Mouse (Mus musculus) liver, embryonic 11.5 days (tissue): ENCODE data around the gene Ppp1r3d. TPM values are rescaled to one million over a fixed set of nuclear protein-coding genes. Genes with fewer than 3 reads are reported as not detected.

Experiments
- ATAC-seq: fragments of 200-750 bp; cut with Nextera tagmentation; replicated peaks from 2 replicates; pipeline ENCODE4 v1.8.0; 2017; ENCODE audit warnings: moderate number of reproducible peaks, mild to moderate bottlenecking, moderate TSS enrichment, moderate library complexity; ENCODE audit not compliant: low FRiP score
- DNase-seq: peaks from one replicate; pipeline ENCODE4 v3.0.0-alpha.2; 2017; ENCODE audit warnings: low spot score
- H3K27ac ChIP-seq: fragments of 300-500 bp; sonication (generic); 2 replicates; pipeline ENCODE4 v1.5.1; 2014; ENCODE audit warnings: mild to moderate bottlenecking, low read depth, low read length, control low read depth
- H3K27me3 ChIP-seq: fragments of 300-500 bp; sonication (generic); replicated peaks from 2 replicates; pipeline ENCODE4 v1.6.1; 2014; ENCODE audit warnings: low read length, mixed read lengths; ENCODE audit not compliant: control insufficient read depth, insufficient read depth
- H3K36me3 ChIP-seq: fragments of 300-500 bp; sonication (generic); 2 replicates; pipeline ENCODE4 v1.6.1; 2014; ENCODE audit warnings: mild to moderate bottlenecking, low read length, moderate library complexity, mixed read lengths; ENCODE audit not compliant: control insufficient read depth, insufficient read depth
- H3K4me1 ChIP-seq: fragments of 300-500 bp; sonication (generic); replicated peaks from 2 replicates; pipeline ENCODE4 v1.6.1; 2014; ENCODE audit warnings: low read length, mixed read lengths; ENCODE audit not compliant: control insufficient read depth, insufficient read depth
- H3K4me2 ChIP-seq: fragments of 300-500 bp; sonication (generic); 2 replicates; pipeline ENCODE4 v1.6.1; 2014; ENCODE audit warnings: mild to moderate bottlenecking, control low read depth, moderate library complexity
- H3K4me3 ChIP-seq: fragments of 300-500 bp; sonication (generic); 2 replicates; pipeline ENCODE4 v1.5.1; 2014; ENCODE audit warnings: low read depth, low read length, control low read depth
- H3K9ac ChIP-seq: fragments of 300-500 bp; sonication (generic); 2 replicates; pipeline ENCODE4 v1.6.1; 2014; ENCODE audit warnings: low read depth, low read length, control low read depth
- H3K9me3 ChIP-seq: fragments of 300-500 bp; sonication (generic); 2 replicates; pipeline ENCODE4 v1.6.1; 2016; ENCODE audit warnings: low read length, inconsistent platforms, mixed read lengths; ENCODE audit not compliant: control insufficient read depth
- WGBS: fragments of 180-500 bp; shearing (Covaris S2); extraction: QIAGEN DNeasy Blood & Tissue Kit; methylation state at CpG from one replicate; pipeline ENCODE4 v1.1.7; 2014; 5-methylcytosine and 5-hydroxymethylcytosine counted together
- polyA plus RNA-seq: library from polyadenylated mRNA; unstranded; fragments of >200 nt; fragmentation: Nextera tagmentation; extraction: Ambion mirVana; gene quantifications from 2 replicates; pipeline ENCODE4 v1.2.1, GENCODE M21; 2014

The Ppp1r3d gene
- polyA plus RNA-seq, 1 experiment from 2014 or later, result 2.0 TPM

DNA sequence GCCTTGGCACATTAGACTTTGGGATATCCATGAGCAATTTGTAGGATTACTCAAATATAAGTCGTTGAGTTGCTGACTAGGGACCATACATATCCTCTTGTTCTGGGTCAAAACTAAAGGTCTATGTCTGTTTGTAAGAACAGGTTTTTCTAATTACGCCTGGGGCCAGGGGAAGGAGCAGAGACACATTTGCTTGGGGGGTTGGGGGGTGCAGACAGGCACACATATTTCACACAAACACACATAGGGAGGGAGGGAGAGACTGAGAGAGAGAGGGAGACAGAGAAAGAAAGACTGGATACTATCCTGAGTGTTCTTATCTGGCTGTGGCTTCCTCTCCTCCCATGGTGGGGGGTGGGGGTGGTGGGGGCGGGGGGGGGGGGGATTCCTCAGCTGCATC, 7.9 kb upstream of the Ppp1r3d start:
- Histone ChIP-seq H3K4me1 (no peaks in the 10 kb centered on the region; the same call in 1 of the 2 replicates), H3K4me3 (no peak overlapping the region), H3K27me3 (no peaks in the 10 kb centered on the region), H3K36me3 (peaks cover 4% of the 10 kb centered on the region; the same call in 1 of the 2 replicates), H3K4me2 (no peak overlapping the region), H3K9ac (no peak overlapping the region), H3K9me3 (no peaks in the 10 kb centered on the region), H3K27ac (0 out of 2 replicates have a peak overlapping the region, but pooled peaks have one; percentile 38)
- ATAC-seq, result no peak; the same call in 1 of the 2 replicates
- WGBS, result 21% methylated on average over 3 of the region's 3 CpGs
- peak; percentile 30 for DNase-seq

DNA sequence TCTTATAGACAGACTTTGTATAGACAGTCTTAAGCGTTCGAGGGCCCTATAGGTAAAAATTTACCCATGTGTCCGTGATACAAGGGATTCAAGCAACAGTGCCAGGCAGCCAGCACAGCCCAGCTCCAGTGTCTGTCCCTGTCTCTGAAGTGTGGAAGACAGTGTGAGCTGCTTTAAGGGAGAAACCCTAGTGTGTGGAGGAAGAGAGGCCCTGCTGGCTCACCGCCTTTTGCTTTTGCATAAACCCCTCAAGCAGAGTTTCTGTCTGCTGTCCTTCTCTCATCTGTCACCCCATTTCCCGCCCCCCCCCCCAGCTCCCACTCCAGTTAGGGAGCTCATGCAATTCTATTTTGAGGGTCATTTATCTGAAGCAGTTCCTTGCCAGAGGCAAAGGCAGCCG, 7.3 kb upstream of the Ppp1r3d start:
- Histone ChIP-seq H3K9me3 (no peaks in the 10 kb centered on the region), H3K4me3 (no peak overlapping the region), H3K4me1 (no peaks in the 10 kb centered on the region; the same call in 1 of the 2 replicates), H3K9ac (no peak overlapping the region), H3K27ac (peak overlapping the region; percentile 27; the same call in 1 of the 2 replicates), H3K27me3 (no peaks in the 10 kb centered on the region), H3K36me3 (peaks cover 4% of the 10 kb centered on the region; the same call in 1 of the 2 replicates), H3K4me2 (no peak overlapping the region)
- ATAC-seq, result no peak
- DNase-seq, result no peak
- 40% methylated on average over 6 of the region's 6 CpGs for WGBS

DNA sequence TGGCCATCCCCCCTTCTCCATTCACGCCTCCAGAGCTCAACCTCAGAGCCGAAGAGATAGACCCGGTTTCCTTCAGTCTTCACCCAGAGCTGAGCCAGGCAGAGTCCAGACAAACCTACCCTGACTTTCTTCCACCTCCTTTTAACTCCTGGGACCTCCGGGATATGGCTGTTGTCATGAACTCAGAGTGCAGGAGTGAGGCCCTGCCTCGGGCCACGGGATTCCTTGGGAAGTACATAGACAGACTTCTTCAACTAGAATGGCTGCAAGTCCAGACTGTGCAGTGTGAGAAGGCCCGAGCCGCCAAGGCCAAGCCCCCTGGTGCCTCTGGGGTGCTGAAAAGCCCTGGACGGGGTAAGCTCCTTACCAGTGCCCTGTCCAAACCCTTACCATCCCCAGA, 6.3 kb upstream of the Ppp1r3d start:
- Histone ChIP-seq H3K4me3 (no peak overlapping the region), H3K9me3 (no peaks in the 10 kb centered on the region), H3K36me3 (peaks cover 4% of the 10 kb centered on the region; the same call in 1 of the 2 replicates), H3K9ac (no peak overlapping the region), H3K4me2 (no peak overlapping the region), H3K4me1 (peaks cover 7% of the 10 kb centered on the region), H3K27me3 (no peaks in the 10 kb centered on the region), H3K27ac (no peak overlapping the region)
- whole genome bisulfite sequencing, result 85% methylated on average over 9 of the region's 9 CpGs
- no peak for ATAC-seq
- no peak for DNase-seq

DNA sequence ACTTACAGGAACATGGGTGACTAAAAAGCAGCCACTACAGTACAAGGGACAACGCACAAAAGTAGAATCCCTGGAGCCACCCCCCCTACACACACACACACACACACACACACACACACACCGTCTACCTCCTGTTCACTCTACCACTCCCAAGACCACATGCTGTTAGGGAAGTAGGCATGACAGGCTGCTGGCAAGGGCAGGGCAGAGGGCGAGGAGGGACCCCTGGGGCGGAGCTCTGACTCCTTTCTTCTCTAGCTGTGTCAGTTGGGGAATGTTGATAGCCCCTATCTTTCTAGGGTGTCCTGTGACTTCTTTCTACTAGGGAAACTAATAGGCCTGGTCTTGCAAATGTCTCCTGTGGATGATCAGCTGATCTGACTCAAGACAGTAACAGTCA, 2.7 kb upstream of the Ppp1r3d start:
- no peak overlapping the region for H3K27ac ChIP-seq
- ATAC-seq (peak; percentile 44), DNase-seq (no peak)
- H3K4me1 ChIP-seq, result peaks cover 7% of the 10 kb centered on the region
- peaks cover 20% of the 10 kb centered on the region for H3K27me3 ChIP-seq
- H3K9me3 ChIP-seq, result no peaks in the 10 kb centered on the region
- H3K9ac ChIP-seq, result no peak overlapping the region
- WGBS, result 56% methylated on average over 4 of the region's 4 CpGs
- H3K4me2 ChIP-seq, result peak overlapping the region; percentile 46; the same call in 1 of the 2 replicates
- H3K36me3 ChIP-seq, result peaks cover 4% of the 10 kb centered on the region; the same call in 1 of the 2 replicates
- no peak overlapping the region for H3K4me3 ChIP-seq

DNA sequence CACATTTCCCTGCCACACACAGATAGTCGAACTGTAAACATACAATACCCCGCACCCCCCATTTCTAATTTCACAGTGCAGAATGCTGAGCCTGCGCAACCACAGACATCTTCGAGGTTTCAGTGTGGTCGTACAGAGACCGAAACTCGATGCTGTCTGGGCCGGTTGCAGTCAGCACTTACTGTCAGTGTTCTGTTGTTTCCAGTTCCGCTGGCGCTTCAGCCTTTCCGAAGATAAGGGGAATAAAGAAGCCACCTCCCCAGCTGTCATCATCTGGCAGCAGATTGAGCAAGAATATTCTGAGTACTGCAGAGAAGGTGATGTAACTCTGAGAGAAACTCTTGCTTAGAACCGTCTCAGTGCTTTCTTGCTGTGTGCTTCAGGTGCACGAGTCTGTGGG, 2.2 kb upstream of the Ppp1r3d start:
- DNase-seq (no peak), ATAC-seq (peak; percentile 53)
- H3K36me3 ChIP-seq, result peaks cover 4% of the 10 kb centered on the region; the same call in 1 of the 2 replicates
- no peaks in the 10 kb centered on the region for H3K9me3 ChIP-seq
- peaks cover 7% of the 10 kb centered on the region for H3K4me1 ChIP-seq
- no peak overlapping the region; the same call in 1 of the 2 replicates for H3K27ac ChIP-seq
- 35% methylated on average over 13 of the region's 13 CpGs for WGBS
- no peak overlapping the region for H3K4me3 ChIP-seq
- H3K9ac ChIP-seq, result no peak overlapping the region
- H3K27me3 ChIP-seq, result peaks cover 20% of the 10 kb centered on the region
- H3K4me2 ChIP-seq, result peak overlapping the region; percentile 46

DNA sequence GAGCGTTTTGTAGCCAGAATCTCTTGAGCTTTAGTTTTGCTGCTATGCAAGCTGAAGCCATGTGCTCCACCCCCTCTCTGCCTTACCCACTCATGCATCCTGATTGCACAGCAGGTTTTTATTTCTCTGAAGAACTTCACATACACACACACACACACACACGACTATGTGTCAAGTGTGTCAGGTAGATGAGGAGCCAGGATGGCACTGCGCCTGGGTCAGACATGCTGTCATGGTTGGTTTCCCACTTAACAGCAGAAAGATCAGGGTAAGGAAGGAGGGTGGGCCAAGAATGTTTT, 827 bp upstream of the Ppp1r3d start:
- no peak for DNase-seq
- H3K36me3 ChIP-seq, result peaks cover 4% of the 10 kb centered on the region; the same call in 1 of the 2 replicates
- H3K27ac ChIP-seq, result no peak overlapping the region
- no peak for ATAC-seq
- H3K27me3 ChIP-seq, result peaks cover 20% of the 10 kb centered on the region
- H3K9me3 ChIP-seq, result no peaks in the 10 kb centered on the region
- 44% methylated on average over 3 of the region's 3 CpGs for WGBS
- H3K4me2 ChIP-seq, result peak overlapping the region; percentile 93
- peak overlapping the region; percentile 68; the same call in 1 of the 2 replicates for H3K4me3 ChIP-seq
- peaks cover 7% of the 10 kb centered on the region for H3K4me1 ChIP-seq
- no peak overlapping the region for H3K9ac ChIP-seq

DNA sequence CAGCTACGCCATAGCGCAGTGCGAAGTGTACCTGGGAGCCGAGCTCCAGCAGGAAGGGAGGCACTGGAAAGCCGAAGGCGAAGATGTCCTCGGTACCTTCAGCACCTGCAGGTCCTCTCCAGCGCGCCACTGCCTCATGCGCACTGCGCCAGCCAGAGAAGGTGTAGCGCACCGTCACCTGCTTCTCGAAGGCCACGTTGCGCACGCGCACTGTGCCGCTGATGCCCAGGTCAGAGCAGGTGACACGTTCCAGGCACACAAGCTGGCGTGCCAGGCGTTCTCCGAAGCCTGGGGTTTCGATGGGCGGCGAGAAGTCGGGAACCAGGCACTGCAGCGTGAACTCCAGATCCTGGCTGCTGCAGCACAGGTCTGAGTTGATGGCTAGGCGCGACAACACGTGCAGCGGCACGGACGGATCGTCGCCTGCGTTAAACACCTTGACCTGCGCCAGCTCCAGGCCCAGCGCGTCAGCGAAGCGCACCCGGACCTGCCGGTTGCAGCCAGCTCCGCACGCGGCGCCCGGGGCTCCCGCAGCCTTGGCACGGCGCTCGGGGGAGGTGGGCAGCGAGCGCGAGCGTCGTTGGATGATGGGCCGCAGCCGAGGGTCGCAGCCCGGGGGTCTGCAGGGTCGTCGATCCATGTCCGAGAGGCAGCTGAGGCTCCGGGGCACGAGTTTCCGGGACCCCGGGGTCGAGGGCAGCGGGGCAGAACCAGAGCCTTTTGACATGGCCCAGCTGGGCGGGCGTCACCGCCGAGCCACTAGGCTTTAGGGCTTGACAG, 601 bp downstream of the Ppp1r3d start:
- Histone ChIP-seq H3K27me3 (peaks cover 20% of the 10 kb centered on the region), H3K4me3 (peak overlapping the region; percentile 68), H3K36me3 (peaks cover 4% of the 10 kb centered on the region; the same call in 1 of the 2 replicates), H3K27ac (no peak overlapping the region), H3K9me3 (no peaks in the 10 kb centered on the region), H3K4me1 (peaks cover 7% of the 10 kb centered on the region), H3K9ac (peak overlapping the region; percentile 48; the same call in 1 of the 2 replicates), H3K4me2 (peak overlapping the region; percentile 93)
- no peak for DNase-seq
- ATAC-seq, result no peak
- WGBS, result 15% methylated on average over 75 of the region's 75 CpGs

DNA sequence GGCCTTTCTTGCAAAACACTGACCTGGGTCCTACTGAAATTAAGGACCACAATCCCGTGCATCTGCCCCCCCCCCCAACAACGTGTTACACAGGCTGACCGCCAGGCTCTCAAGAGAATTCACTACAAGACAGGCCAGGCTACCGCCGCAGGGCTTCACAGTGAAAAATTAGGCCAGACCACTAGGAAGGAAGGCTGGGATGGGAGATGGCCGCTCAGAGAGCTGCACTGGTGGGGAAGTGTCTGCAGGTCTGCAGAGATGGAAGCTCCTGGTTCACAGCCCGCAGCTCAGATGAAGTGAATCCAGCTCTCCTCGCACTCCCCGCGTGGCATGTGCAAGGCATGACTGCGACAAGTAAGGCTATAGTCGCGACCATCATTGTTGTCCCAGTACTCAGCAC, 1.2 kb downstream of the Ppp1r3d start:
- peaks cover 20% of the 10 kb centered on the region for H3K27me3 ChIP-seq
- no peak for DNase-seq
- peak overlapping the region; percentile 93; the same call in 1 of the 2 replicates for H3K4me2 ChIP-seq
- WGBS, result 63% methylated on average over 13 of the region's 13 CpGs
- no peak overlapping the region for H3K27ac ChIP-seq
- no peaks in the 10 kb centered on the region for H3K9me3 ChIP-seq
- H3K9ac ChIP-seq, result no peak overlapping the region
- peaks cover 3% of the 10 kb centered on the region; the same call in 1 of the 2 replicates for H3K36me3 ChIP-seq
- ATAC-seq, result no peak
- peaks cover 7% of the 10 kb centered on the region for H3K4me1 ChIP-seq
- H3K4me3 ChIP-seq, result peak overlapping the region; percentile 68

DNA sequence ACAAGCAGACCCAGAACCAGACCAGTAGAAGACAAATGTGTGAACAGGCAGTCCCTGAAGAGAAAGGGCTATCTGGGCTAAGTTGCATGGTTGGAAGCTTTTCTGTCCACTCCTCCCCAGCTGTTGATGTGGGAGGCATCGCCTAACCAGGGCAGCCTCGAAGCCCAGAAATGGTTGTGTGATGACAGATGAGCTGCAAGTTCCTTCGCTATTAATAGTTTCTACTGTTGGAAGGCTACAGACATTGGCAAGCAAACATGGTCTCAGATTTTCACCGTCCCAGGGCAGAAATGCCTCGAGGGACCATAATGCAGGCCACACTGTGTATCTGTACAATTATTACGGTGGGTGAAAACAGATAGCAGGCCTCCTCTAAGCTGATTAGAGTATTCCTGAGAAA, 1.7 kb downstream of the Ppp1r3d start:
- Histone ChIP-seq H3K4me1 (peaks cover 7% of the 10 kb centered on the region), H3K4me2 (no peak overlapping the region), H3K4me3 (no peak overlapping the region), H3K27me3 (peaks cover 20% of the 10 kb centered on the region), H3K9me3 (no peaks in the 10 kb centered on the region), H3K27ac (no peak overlapping the region), H3K36me3 (no peaks in the 10 kb centered on the region), H3K9ac (no peak overlapping the region)
- 54% methylated on average over 6 of the region's 6 CpGs for WGBS
- DNase-seq, result no peak
- no peak for ATAC-seq
